Mouse (Mus musculus) kidney, adult 2 months (tissue): ENCODE results near the gene Ccnk.

Experiments
- CTCF ChIP-seq: fragments of 200-500 bp; conservative IDR thresholded peaks from 2 replicates; pipeline ENCODE4 v1.5.1; 2011; ENCODE audit warnings: low read depth, mild to moderate bottlenecking, control low read depth, low read length, moderate library complexity, mixed read lengths; ENCODE audit not compliant: insufficient read depth, insufficient read length
- POLR2A ChIP-seq: fragments of 200-500 bp; IDR thresholded peaks from one replicate; pipeline ENCODE4 v1.6.1; 2011; ENCODE audit warnings: low read depth, low read length, control low read depth

- TF ChIP-seq POLR2A (no peak), CTCF (no peak)
Observed at GRCm38 (mm10) chr12:108237300-108238006, 58.1 kb downstream of the Ccnk start.
